Mouse (Mus musculus) forebrain, embryonic 10.5 days (tissue): ENCODE measurements around the gene Wnt9a. TPM values are rescaled to one million over a fixed set of nuclear protein-coding genes. Genes with fewer than 3 reads are reported as not detected.
"Not testable (repeated sequence)": the region's sequence is repeated elsewhere in the genome, so short reads cannot be mapped to it uniquely, and the experiment has no call there.

Source experiments
- DNase-seq: peaks from one replicate; pipeline ENCODE4 v3.0.0-alpha.2; 2017; ENCODE audit warnings: low spot score; ENCODE audit errors: extremely low spot score
- H3K27ac ChIP-seq: fragments of 300-500 bp; sonication (generic); 2 replicates; pipeline ENCODE4 v1.5.1; 2016; ENCODE audit warnings: mild to moderate bottlenecking
- H3K27me3 ChIP-seq: fragments of 300-500 bp; sonication (generic); 2 replicates; pipeline ENCODE4 v1.6.1; 2016; ENCODE audit warnings: mild to moderate bottlenecking; ENCODE audit not compliant: poor library complexity, severe bottlenecking
- H3K36me3 ChIP-seq: fragments of 300-500 bp; sonication (generic); replicated peaks from 2 replicates; pipeline ENCODE4 v1.6.1; 2016; ENCODE audit warnings: mild to moderate bottlenecking, moderate library complexity
- H3K4me1 ChIP-seq: fragments of 300-500 bp; sonication (generic); 2 replicates; pipeline ENCODE4 v1.6.1; 2016
- H3K4me3 ChIP-seq: fragments of 300-500 bp; sonication (generic); 2 replicates; pipeline ENCODE4 v1.5.1; 2016; ENCODE audit warnings: mild to moderate bottlenecking, moderate library complexity
- H3K9me3 ChIP-seq: fragments of 300-500 bp; sonication (generic); 2 replicates; pipeline ENCODE4 v1.6.1; 2016; ENCODE audit warnings: mild to moderate bottlenecking, moderate library complexity
- WGBS: fragments of 180-500 bp; shearing (Covaris S2); methylation state at CpG from one replicate; pipeline ENCODE4 v1.1.7; 2016; 5-methylcytosine and 5-hydroxymethylcytosine counted together
- polyA plus RNA-seq: library from polyadenylated mRNA; unstranded; fragments of >200 nt; fragmentation: Nextera tagmentation; extraction: Ambion mirVana; gene quantifications from 2 replicates; pipeline ENCODE4 v1.2.1, GENCODE M21; 2016

The Wnt9a gene
- polyA plus RNA-seq, 1 experiment from 2014 or later: 10.9 TPM

DNA sequence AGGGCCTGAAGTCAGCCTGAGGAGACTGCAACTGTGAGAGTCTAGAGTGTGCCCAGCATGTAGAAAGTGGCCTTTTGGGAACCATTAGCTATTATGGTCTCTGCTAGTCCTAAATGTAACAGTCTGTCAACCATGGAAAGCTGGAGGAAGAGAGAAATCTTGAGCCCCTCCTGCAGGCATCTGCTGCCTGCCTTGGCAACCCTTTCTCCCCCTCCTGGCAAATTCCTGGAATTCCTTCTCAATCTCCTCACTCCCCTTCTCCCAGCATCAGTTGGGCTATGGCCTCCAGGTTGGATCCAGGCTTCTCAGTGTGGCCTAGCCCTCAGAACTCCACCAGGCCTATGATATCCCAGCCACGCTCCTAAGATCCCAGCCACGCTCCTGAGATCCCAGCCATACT is 43.6 kb downstream of the Wnt9a start:
- Histone ChIP-seq H3K27me3 (no peaks in the 10 kb centered on the region), H3K4me1 (peaks cover 19% of the 10 kb centered on the region), H3K4me3 (no peak overlapping the region), H3K9me3 (no peaks in the 10 kb centered on the region), H3K27ac (peak overlapping the region; percentile 58), H3K36me3 (no peaks in the 10 kb centered on the region)
- WGBS: 68% methylated on average over 2 of the region's 2 CpGs
- DNase-seq: no peak

DNA sequence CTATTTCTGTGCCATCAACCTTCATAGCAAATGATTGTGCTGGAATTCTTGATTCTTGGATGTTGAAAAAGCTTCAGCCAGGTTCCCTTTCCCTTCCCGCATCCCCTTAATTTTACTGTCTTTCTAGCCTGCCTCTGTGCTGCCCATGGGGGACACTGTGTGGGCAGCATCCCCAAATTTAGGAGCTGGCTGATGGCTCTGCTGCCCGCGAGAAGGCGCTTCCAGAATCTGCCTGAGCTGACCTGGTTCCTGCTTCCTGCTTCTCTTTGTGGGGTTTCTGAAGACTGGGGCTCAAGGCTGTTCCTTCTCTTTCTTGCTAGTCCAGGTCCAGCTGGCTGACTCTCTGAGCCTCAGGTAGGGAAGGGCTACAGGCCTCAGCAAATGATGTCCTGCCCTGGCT is 48.1 kb downstream of the Wnt9a start:
- Histone ChIP-seq H3K27ac (no peak overlapping the region), H3K27me3 (no peaks in the 10 kb centered on the region), H3K36me3 (no peaks in the 10 kb centered on the region), H3K9me3 (no peaks in the 10 kb centered on the region), H3K4me3 (no peak overlapping the region), H3K4me1 (peaks cover 9% of the 10 kb centered on the region)
- DNase-seq: no peak
- 90% methylated on average over 4 of the region's 4 CpGs for WGBS

DNA sequence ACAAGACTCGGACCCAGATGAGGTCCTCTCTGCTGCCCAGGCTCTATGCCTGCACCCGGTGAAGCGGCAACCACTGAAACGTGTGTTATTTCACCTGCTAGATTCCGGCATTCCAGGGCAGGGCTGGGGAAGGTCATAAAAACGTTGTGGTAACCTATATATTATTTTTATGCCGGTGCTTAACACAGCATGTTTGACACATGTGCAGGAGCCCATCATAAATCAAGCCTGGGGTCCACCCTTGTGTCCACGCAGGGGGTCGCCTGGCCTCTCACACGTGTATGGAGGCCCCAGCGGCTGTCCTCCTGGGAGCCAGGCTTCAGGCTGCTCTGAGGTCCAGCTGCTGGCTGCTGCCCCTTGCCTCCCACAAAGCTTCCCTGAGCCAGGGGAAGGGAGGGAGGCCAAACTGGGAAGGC is 50.2 kb downstream of the Wnt9a start:
- Histone ChIP-seq H3K4me1 (no peaks in the 10 kb centered on the region), H3K27ac (no peak overlapping the region), H3K36me3 (no peaks in the 10 kb centered on the region), H3K4me3 (no peak overlapping the region), H3K27me3 (no peaks in the 10 kb centered on the region), H3K9me3 (no peaks in the 10 kb centered on the region)
- WGBS: 73% methylated on average over 11 of the region's 11 CpGs
- DNase-seq: no peak

DNA sequence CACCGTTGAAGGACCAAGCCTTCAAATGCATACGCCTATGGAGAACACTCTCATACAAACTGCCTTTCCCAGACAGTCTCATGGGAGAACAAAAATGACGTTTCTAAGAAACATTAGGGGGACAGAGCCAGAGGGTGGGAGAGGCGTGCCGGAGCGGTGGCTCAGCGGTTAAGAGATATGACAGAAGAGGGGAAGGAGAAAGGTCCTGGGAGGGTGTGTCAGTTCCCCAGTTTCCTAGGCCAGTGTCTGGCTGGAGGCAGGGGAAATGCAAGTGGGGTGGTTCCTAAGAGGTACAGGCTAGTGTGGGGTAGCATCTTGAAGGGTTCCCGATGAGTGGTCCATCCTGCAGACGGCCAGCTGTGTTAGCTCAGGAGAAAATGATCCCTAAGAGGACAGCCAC is 54.6 kb downstream of the Wnt9a start:
- no peaks in the 10 kb centered on the region for H3K9me3 ChIP-seq
- peaks cover 16% of the 10 kb centered on the region for H3K4me1 ChIP-seq
- H3K27me3 ChIP-seq: no peaks in the 10 kb centered on the region
- 88% methylated on average over 9 of the region's 9 CpGs for WGBS
- no peak overlapping the region for H3K4me3 ChIP-seq
- no peaks in the 10 kb centered on the region for H3K36me3 ChIP-seq
- H3K27ac ChIP-seq: no peak overlapping the region
- DNase-seq: no peak

DNA sequence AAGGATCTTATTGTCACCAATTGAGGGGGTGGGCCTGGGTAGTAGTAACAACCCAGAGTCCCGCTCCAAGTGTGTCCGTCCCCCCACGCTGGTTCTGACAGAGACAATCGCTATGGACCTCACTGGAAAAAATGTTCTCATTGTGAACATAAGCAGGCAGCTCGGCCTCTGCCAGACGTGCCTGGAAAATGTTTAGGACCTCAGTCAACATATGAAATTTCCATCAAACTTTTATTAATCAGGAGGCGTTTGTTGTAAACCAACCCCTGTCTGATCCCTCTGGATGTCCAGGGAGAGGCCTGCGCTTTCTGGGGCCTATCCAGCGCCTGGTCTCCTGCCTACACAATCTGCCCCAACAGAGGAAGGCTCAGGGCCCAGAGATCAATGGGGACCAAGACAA is 57.3 kb downstream of the Wnt9a start:
- no peak for DNase-seq
- no peaks in the 10 kb centered on the region for H3K36me3 ChIP-seq
- 92% methylated on average over 9 of the region's 9 CpGs for WGBS
- H3K9me3 ChIP-seq: no peaks in the 10 kb centered on the region
- H3K27me3 ChIP-seq: no peaks in the 10 kb centered on the region
- H3K4me3 ChIP-seq: no peak overlapping the region
- peaks cover 22% of the 10 kb centered on the region for H3K4me1 ChIP-seq
- H3K27ac ChIP-seq: peak overlapping the region; percentile 48

DNA sequence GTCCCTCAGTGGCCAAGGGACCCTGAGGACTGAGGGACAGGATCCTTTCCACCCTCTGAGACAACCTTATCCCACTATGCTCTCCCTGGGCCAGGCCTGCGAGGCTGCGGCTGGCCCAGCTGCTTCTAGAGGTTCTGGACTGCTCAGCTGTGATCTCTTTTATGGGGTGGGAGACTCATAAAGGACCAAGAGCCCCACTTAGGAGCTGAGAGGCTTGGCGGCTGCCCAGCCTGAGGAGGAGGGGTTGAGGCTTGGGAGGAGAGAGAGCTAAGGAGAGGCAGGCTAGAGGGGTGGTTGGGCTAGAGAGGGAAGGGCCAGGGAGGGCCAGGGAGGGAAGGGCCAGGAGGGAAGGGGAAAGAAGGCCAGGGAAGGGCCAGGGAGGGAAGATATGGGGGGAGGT is 57.7 kb downstream of the Wnt9a start:
- H3K9me3 ChIP-seq: no peaks in the 10 kb centered on the region
- H3K4me1 ChIP-seq: peaks cover 22% of the 10 kb centered on the region
- H3K4me3 ChIP-seq: no peak overlapping the region
- H3K27ac ChIP-seq: peak overlapping the region; percentile 48
- H3K27me3 ChIP-seq: no peaks in the 10 kb centered on the region
- no peak for DNase-seq
- H3K36me3 ChIP-seq: no peaks in the 10 kb centered on the region
- 73% methylated on average over 3 of the region's 3 CpGs for WGBS

DNA sequence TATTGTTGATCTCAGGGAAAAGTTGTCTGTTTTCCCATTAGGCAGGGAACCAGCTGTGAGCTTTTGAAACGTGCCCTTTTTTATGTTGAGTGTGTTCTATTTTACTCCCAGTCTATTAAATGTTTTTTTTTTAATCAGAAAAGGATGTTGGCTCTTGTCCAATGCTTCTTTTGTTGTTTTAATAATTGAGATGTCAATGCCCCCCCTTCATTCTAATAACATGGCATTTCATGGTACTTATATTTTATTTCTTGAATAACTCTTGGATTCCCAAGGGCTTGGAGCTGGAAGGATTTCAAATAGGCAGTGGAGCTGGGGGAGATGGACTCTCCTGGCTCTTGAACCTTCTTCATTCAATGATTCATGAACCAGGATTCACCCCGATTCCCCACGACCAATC is 59.3 kb downstream of the Wnt9a start:
- peaks cover 22% of the 10 kb centered on the region for H3K4me1 ChIP-seq
- no peak overlapping the region for H3K27ac ChIP-seq
- no peak overlapping the region for H3K4me3 ChIP-seq
- H3K9me3 ChIP-seq: no peaks in the 10 kb centered on the region
- 81% methylated on average over 3 of the region's 3 CpGs for WGBS
- H3K36me3 ChIP-seq: no peaks in the 10 kb centered on the region
- DNase-seq: no peak
- H3K27me3 ChIP-seq: no peaks in the 10 kb centered on the region

DNA sequence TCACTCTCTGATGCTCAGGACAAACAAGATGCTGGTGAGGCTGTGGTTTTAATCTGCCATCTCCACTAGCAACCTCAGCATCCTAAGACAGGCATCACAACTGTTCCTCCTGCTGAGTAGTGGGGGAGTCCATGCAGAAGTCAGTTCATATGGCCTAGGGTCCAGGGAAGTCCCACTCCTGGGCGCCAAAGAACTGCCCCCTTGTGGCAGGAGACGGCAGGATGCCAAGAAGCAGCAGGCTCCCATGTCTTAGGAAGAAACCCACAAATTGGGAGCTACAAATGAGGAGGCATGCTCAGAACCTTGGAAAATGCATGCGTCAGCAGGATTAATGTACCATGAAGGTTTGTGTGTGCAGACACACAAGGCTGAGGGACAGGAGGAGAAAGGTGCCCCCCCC is 59.9 kb downstream of the Wnt9a start:
- peaks cover 25% of the 10 kb centered on the region for H3K4me1 ChIP-seq
- DNase-seq: peak; percentile 35
- no peaks in the 10 kb centered on the region for H3K27me3 ChIP-seq
- no peaks in the 10 kb centered on the region for H3K9me3 ChIP-seq
- 35% methylated on average over 3 of the region's 3 CpGs for WGBS
- no peak overlapping the region for H3K27ac ChIP-seq
- no peak overlapping the region for H3K4me3 ChIP-seq
- H3K36me3 ChIP-seq: no peaks in the 10 kb centered on the region

DNA sequence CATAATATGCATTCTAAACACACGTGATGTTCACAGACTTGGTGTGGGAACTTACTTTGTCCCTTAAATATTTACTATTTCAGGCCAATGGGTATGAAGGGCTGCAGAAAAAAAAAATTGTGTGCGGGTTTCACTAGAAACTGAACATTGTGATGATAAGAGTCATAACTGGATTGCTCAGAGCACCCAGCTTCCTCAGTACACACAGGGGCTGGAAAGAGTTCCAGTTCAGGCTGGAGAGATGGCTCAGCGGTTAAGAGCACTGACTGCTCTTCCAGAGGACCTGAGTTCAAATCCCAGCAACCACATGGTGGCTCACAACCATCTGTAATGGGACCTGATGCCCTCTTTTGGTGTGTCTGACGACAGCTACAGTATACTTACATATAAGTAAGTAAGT is 61.2 kb downstream of the Wnt9a start:
- not testable (repeated sequence) for H3K27ac ChIP-seq, H3K9me3 ChIP-seq, DNase-seq, H3K4me3 ChIP-seq, H3K27me3 ChIP-seq, H3K36me3 ChIP-seq
- WGBS: 74% methylated on average over 4 of the region's 4 CpGs
- peaks cover 17% of the 10 kb centered on the region for H3K4me1 ChIP-seq

DNA sequence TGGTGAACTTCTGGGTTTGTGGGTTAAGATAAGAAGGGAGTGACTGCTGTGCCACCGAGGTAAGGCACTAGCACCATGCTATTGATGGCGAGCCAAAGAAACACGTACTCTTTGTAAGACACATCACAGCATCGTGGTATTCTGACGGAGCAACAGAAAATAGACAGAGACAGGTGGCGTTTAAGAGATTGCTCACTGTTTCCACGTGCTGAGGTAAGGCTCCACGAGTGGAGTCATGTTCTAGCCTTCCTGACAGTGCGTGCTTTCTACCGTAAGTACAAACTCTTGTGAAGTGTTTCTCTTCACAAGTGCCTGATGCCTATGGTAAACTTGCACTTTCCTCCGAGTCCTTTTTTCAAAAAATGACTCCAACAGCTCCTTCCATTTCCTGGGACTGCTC is 63.1 kb downstream of the Wnt9a start:
- H3K36me3 ChIP-seq: no peaks in the 10 kb centered on the region
- H3K9me3 ChIP-seq: no peaks in the 10 kb centered on the region
- WGBS: 83% methylated on average over 11 of the region's 11 CpGs
- no peaks in the 10 kb centered on the region for H3K27me3 ChIP-seq
- H3K27ac ChIP-seq: no peak overlapping the region
- DNase-seq: no peak
- no peak overlapping the region for H3K4me3 ChIP-seq
- H3K4me1 ChIP-seq: peaks cover 16% of the 10 kb centered on the region

DNA sequence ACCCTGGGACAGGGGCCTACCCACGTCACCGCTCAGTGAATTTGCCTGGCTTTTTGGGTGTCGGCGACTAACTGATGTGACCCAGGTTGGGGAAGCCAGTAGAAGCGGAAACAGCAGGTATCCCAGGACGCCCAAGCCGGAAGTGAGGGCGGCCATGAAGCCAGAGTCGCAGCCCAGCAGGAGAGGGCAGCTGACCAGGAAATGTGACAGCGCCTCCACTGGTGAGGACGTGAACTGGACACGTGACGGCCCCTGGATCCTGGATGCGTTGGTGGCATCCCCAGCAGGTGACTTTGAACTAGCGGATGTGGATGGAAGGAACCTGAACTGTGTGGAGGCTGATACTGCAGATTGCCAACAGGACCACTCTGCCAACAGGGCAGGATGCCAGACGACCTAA is 68.7 kb downstream of the Wnt9a start, which contains the start of gene Prss38:
TSS of gene Prss38 (minus strand) at position 183 of the 400 bp plus-strand sequence.
- peaks cover 4% of the 10 kb centered on the region; the same call in 1 of the 2 replicates for H3K9me3 ChIP-seq
- DNase-seq: no peak
- WGBS: 78% methylated on average over 16 of the region's 16 CpGs

DNA sequence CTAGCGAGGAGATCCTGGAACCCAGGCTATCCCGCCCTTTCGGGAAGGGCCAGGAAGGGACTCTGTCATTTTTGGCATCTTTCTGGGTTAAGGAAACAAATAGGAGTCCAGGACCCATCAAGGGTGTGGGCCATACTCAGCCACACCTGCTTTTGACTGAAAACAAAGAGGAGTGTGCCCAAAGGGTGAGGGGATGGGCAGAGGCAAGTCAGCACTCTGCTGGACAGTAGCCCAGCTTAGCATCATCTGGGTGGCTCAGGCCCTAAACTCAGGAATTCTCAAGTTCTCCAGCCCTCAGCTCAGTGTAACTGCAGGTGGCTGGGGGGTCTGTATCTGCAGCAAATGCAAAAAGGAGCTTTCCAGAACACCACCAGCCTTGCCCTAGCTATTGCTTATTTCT is 71.3 kb downstream of the Wnt9a start:
- Histone ChIP-seq H3K27ac (no peak overlapping the region), H3K4me3 (no peak overlapping the region), H3K4me1 (0 out of 2 replicates have a peak, but pooled peaks cover 8% of the 10 kb centered on the region), H3K36me3 (no peaks in the 10 kb centered on the region), H3K27me3 (no peaks in the 10 kb centered on the region), H3K9me3 (peaks cover 4% of the 10 kb centered on the region; the same call in 1 of the 2 replicates)
- WGBS: 88% methylated on average over 3 of the region's 3 CpGs
- no peak for DNase-seq

More for the DNA sequence above, 68.7 kb downstream of the Wnt9a start, which contains the start of gene Prss38:
- no peak within 1 kb of the TSS for H3K4me3 ChIP-seq
- no peak within 1 kb of the TSS for H3K27ac ChIP-seq
- H3K4me1 ChIP-seq: 0 out of 2 replicates have a peak, but pooled peaks cover 11% of the 10 kb centered on the region
- H3K27me3 ChIP-seq: no peaks in the 10 kb centered on the region
- H3K36me3 ChIP-seq: no peaks in the 10 kb centered on the region

DNA sequence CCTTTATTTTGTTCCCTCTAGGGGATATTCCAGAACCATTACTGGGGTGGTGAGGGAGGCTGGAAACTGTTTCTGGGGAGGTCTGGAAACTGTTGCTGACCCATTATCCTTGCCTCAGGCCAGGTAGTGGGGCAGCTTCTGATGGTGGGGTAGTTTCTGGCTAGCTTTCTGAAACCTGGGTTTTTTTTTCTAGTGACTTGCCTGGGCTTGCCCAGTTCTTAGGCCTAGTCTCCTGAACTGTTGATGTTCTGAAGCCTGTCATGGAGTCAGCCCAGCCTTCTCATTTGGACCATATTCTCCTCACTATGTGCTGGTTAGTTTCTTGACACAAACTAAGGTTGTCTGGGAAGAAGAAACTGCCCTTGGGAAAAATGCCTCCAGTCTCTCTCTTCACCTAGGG is 72.8 kb downstream of the Wnt9a start:
- Histone ChIP-seq H3K27me3 (no peaks in the 10 kb centered on the region), H3K4me1 (peaks cover 18% of the 10 kb centered on the region), H3K4me3 (no peak overlapping the region), H3K27ac (no peak overlapping the region), H3K9me3 (peaks cover 4% of the 10 kb centered on the region; the same call in 1 of the 2 replicates), H3K36me3 (no peaks in the 10 kb centered on the region)
- DNase-seq: no peak
